Mouse (Mus musculus) heart, adult 2 months (tissue): ENCODE results near the gene Aldh1b1. TPM values are rescaled to one million over a fixed set of nuclear protein-coding genes. Genes with fewer than 3 reads are reported as not detected.
A peak's percentile ranks its signal among the peaks of the same experiment; 100 is the strongest.

Source experiments
- DNase-seq, 2 experiments: peaks; one replicate each; pipeline ENCODE4 v3.0.0; 2021
- H3K27ac ChIP-seq: fragments of 200-600 bp; 2 replicates; pipeline ENCODE4 v1.8.1; 2022
- H3K27me3 ChIP-seq: fragments of 200-500 bp; 2 replicates; pipeline ENCODE4 v1.6.1; 2012; ENCODE audit warnings: mild to moderate bottlenecking, low read length, inconsistent platforms, mixed read lengths; ENCODE audit not compliant: control insufficient read depth, insufficient read depth
- H3K36me3 ChIP-seq: fragments of 200-500 bp; 2 replicates; pipeline ENCODE4 v1.6.1; 2012; ENCODE audit warnings: low read length, inconsistent platforms; ENCODE audit not compliant: control insufficient read depth, insufficient read depth
- H3K4me1 ChIP-seq: fragments of 200-500 bp; 2 replicates; pipeline ENCODE4 v1.6.1; 2011; ENCODE audit warnings: low read length; ENCODE audit not compliant: control insufficient read depth, insufficient read depth
- H3K4me3 ChIP-seq: fragments of 200-600 bp; 2 replicates; pipeline ENCODE4 v1.8.1; 2022
- H3K79me2 ChIP-seq: fragments of 200-500 bp; replicated peaks from 2 replicates; pipeline ENCODE4 v1.6.1; 2012; ENCODE audit warnings: mild to moderate bottlenecking, inconsistent platforms, low read length, moderate library complexity, mixed read lengths; ENCODE audit not compliant: control insufficient read depth, insufficient read depth
- H3K9ac ChIP-seq: fragments of 200-500 bp; 2 replicates; pipeline ENCODE4 v1.6.1; 2012; ENCODE audit warnings: low read depth, mild to moderate bottlenecking, control low read depth, inconsistent platforms, low read length, mixed read lengths
- CTCF ChIP-seq: fragments of 200-600 bp; IDR thresholded peaks from 2 replicates; pipeline ENCODE4 v1.8.1; 2022; ENCODE audit warnings: antibody characterized with exemption, mild to moderate bottlenecking, moderate library complexity
- EP300 ChIP-seq: fragments of 200-500 bp; IDR thresholded peaks from 2 replicates; pipeline ENCODE4 v1.6.1; 2011; ENCODE audit warnings: low read depth, low read length, control low read depth; ENCODE audit not compliant: insufficient read depth
- POLR2A ChIP-seq: fragments of 200-500 bp; IDR thresholded peaks from 2 replicates; pipeline ENCODE4 v1.6.1; 2011; ENCODE audit warnings: mild to moderate bottlenecking, low read depth, low read length, control low read depth; ENCODE audit not compliant: insufficient read depth
- WGBS: fragments of 180-500 bp; shearing (Covaris S2); methylation state at CpG from one replicate; pipeline ENCODE4 v1.1.7; 2018; 5-methylcytosine and 5-hydroxymethylcytosine counted together
- intact Hi-C: fragments of 180-260 bp; cut with DNase I; formaldehyde crosslinking; loops from one replicate; pipeline ENCODE4 v1.15.1; 2025
- polyA plus RNA-seq: library from polyadenylated mRNA; depleted of rRNA; stranded (reverse); fragments of >200 nt; gene quantifications from 2 replicates; pipeline ENCODE4 v1.2.3, GENCODE M21; 2012
- total RNA-seq, 2 experiments: library from RNA; stranded (reverse); gene quantifications; 2 replicates each; pipeline ENCODE4 v1.2.3; 2021

Aldh1b1 gene
- total and polyA plus RNA-seq, 3 experiments, result 12.3 to 18.9 (median 12.7) TPM

GRCm38 (mm10) chr4:45799956-45800537 lies 1.2 kb downstream of the Aldh1b1 start:
- Histone ChIP-seq H3K79me2 (no peaks in the 10 kb centered on the region), H3K4me1 (no peaks in the 10 kb centered on the region), H3K36me3 (no peaks in the 10 kb centered on the region), H3K4me3 (no peak overlapping the region), H3K27me3 (no peaks in the 10 kb centered on the region), H3K27ac (no peak overlapping the region), H3K9ac (no peak overlapping the region)
- intact Hi-C loops, result no loop called here
- WGBS, result 45% methylated on average over 3 of the region's 3 CpGs
- no peak for TF ChIP-seq CTCF
- TF ChIP-seq POLR2A, result no peak
- no peak for TF ChIP-seq EP300
- DNase-seq, result no peak

DNA sequence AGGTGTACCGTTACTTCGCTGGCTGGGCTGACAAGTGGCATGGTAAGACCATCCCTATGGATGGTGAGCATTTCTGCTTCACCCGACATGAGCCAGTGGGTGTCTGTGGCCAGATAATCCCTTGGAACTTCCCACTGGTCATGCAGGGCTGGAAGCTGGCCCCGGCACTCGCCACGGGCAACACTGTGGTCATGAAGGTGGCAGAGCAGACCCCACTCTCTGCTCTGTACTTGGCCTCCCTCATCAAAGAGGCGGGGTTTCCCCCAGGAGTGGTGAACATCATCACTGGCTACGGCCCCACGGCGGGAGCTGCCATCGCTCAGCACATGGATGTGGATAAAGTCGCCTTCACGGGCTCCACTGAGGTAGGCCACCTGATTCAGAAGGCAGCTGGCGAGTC lies 4.1 kb downstream of the Aldh1b1 start:
- H3K4me1 ChIP-seq, result no peaks in the 10 kb centered on the region
- H3K4me3 ChIP-seq, result no peak overlapping the region
- no peaks in the 10 kb centered on the region for H3K36me3 ChIP-seq
- WGBS, result 95% methylated on average over 14 of the region's 14 CpGs
- no peaks in the 10 kb centered on the region for H3K79me2 ChIP-seq
- intact Hi-C loops, result no loop called here
- no peak overlapping the region for H3K27ac ChIP-seq
- TF ChIP-seq CTCF, result no peak
- no peak for DNase-seq
- no peak overlapping the region for H3K9ac ChIP-seq
- H3K27me3 ChIP-seq, result no peaks in the 10 kb centered on the region

DNA sequence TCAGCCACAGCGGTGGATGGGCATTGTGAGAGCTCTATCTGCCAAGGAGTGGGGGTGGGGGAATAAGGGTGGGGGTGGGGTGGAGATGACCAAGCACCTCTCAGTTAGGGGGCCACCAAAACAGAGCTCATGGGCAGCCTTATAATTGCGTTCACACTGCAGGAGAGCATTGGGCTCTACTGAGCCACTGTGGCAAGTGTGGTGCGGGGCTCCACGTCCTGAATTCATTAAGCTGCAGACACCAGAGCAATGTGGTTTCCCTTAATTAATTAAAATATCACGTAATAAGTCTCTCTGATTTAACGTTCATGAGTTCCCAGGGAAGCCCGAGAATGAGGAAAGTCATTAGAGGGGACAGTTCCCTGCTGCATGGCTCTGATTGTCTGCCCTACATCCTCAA lies 9.2 kb downstream of the Aldh1b1 start:
- Histone ChIP-seq H3K4me1 (no peaks in the 10 kb centered on the region), H3K79me2 (no peaks in the 10 kb centered on the region), H3K27ac (no peak overlapping the region), H3K36me3 (no peaks in the 10 kb centered on the region), H3K9ac (no peak overlapping the region), H3K27me3 (no peaks in the 10 kb centered on the region), H3K4me3 (no peak overlapping the region)
- DNase-seq, result no peak
- WGBS, result 58% methylated on average over 7 of the region's 7 CpGs
- intact Hi-C loops, result no loop called here
- TF ChIP-seq EP300, result no peak
- no peak for TF ChIP-seq CTCF
- TF ChIP-seq POLR2A, result no peak

- intact Hi-C loops, result no loop called here
- H3K27me3 ChIP-seq, result no peaks in the 10 kb centered on the region
- H3K79me2 ChIP-seq, result no peaks in the 10 kb centered on the region
- no peak overlapping the region for H3K4me3 ChIP-seq
- DNase-seq, result no peak
- TF ChIP-seq CTCF, result no peak
- TF ChIP-seq POLR2A, result no peak
- no peak for TF ChIP-seq EP300
- no peak overlapping the region for H3K27ac ChIP-seq
- no peak overlapping the region for H3K9ac ChIP-seq
- 47% methylated on average over 8 of the region's 8 CpGs for WGBS
- H3K36me3 ChIP-seq, result no peaks in the 10 kb centered on the region
- no peaks in the 10 kb centered on the region for H3K4me1 ChIP-seq
Measured at GRCm38 (mm10) chr4:45811250-45811649, 12.4 kb downstream of the Aldh1b1 start.

GRCm38 (mm10) chr4:45815542-45815941 lies 16.7 kb downstream of the Aldh1b1 start:
- no peak overlapping the region for H3K9ac ChIP-seq
- peak in 1 of 2 experiments; percentile 35 for DNase-seq
- 46% methylated on average over 7 of the region's 7 CpGs for WGBS
- no peak overlapping the region for H3K27ac ChIP-seq
- intact Hi-C loops, result no loop called here
- H3K79me2 ChIP-seq, result no peaks in the 10 kb centered on the region
- TF ChIP-seq CTCF, result peak; percentile 66
- TF ChIP-seq EP300, result no peak
- H3K4me3 ChIP-seq, result no peak overlapping the region
- H3K36me3 ChIP-seq, result no peaks in the 10 kb centered on the region
- H3K27me3 ChIP-seq, result no peaks in the 10 kb centered on the region
- H3K4me1 ChIP-seq, result peaks cover 5% of the 10 kb centered on the region

DNA sequence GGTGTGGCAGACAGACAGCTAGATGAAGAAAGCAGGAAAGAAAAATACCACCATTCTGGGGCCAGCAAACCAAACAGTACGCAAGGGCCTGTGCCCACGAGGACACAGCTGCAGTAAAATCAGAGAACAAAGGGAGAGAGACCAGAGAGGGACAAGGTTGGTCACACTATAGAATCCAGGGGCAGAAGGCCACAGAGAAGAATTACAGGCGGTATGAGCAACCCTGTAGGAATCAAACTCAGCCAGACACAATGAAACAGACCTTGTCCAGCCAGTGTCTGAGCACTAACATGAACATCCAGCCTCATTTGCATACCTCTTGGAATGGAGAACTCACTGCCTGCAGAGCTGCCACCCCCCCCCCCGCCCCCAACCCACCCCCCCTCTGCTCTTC lies 20.0 kb downstream of the Aldh1b1 start:
- Histone ChIP-seq H3K36me3 (no peaks in the 10 kb centered on the region), H3K9ac (no peak overlapping the region), H3K27me3 (no peaks in the 10 kb centered on the region), H3K79me2 (no peaks in the 10 kb centered on the region), H3K27ac (no peak overlapping the region), H3K4me1 (peaks cover 5% of the 10 kb centered on the region), H3K4me3 (no peak overlapping the region)
- no peak for TF ChIP-seq EP300
- no peak for TF ChIP-seq POLR2A
- TF ChIP-seq CTCF, result no peak
- 35% methylated on average over 4 of the region's 4 CpGs for WGBS
- intact Hi-C loops, result no loop called here
- DNase-seq, result no peak
